Mouse (Mus musculus) 3134 (cell line): ENCODE data around the gene Gm21119.
"Not testable (repeated sequence)": the region's sequence is repeated elsewhere in the genome, so short reads cannot be mapped to it uniquely, and the experiment has no call there.

Experiments used
- DNase-seq: peaks from one replicate; pipeline ENCODE4 v3.0.0-alpha.2; 2011; ENCODE audit warnings: low spot score; ENCODE audit not compliant: insufficient read length; ENCODE audit errors: extremely low read depth

Gm21119 gene

DNA sequence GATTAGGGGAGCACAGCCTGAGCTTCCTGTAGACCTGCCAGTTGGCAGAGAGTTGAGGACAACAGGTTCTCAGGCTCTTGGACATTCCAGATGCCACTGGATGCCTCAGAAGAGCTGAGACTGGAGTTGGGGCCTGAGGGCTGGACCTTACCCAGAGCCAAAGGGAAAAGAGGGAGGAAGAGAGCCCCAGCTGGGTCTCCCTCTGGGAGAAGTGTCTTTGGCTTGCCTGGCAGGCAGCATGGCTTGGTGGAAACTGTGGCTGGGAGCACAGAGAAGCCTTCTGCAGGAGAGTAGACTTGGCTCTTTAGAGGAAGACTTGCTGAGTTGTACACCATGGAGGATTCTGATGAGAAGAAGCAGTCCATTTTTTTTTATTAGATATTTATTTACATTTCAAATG lies 38.3 kb downstream of the Gm21119 start:
- not testable (repeated sequence) for DNase-seq

DNA sequence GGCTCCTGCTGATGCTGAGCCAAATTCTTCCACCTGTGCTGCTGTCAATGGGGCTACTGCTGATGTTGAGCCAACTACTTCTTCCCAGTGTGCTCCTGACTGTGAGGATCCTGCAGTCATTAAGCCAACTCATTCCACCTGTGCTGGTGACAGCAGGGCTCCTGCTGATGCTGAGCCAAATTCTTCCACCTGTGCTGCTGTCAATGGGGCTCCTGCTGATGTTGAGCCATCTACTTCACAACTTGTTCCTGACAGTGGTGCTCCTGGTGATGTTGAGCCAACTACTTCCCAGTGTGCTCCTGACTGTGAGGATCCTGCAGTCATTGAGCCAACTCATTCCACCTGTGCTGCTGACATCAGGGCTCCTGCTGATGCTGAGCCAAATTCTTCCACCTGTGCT lies 63.7 kb downstream of the Gm21119 start:
- not testable (repeated sequence) for DNase-seq
